Mouse (Mus musculus) limb, embryonic 12.5 days (tissue): ENCODE measurements at regions not wholly inside any gene's neighbourhood (a gene's known extent, or its start where the extent isn't known, plus 50 kb on each side); places are given as distances from the start of the nearest gene placed in this dataset.

Experiments
- ATAC-seq: fragments of 200-750 bp; cut with Nextera tagmentation; 2 replicates; pipeline ENCODE4 v1.8.0; 2017; ENCODE audit warnings: low read depth, moderate TSS enrichment; ENCODE audit not compliant: insufficient number of reproducible peaks, insufficient read depth, low FRiP score, low TSS enrichment
- H3K27ac ChIP-seq: fragments of 300-500 bp; sonication (generic); 2 replicates; pipeline ENCODE4 v1.5.1; 2016; ENCODE audit warnings: mild to moderate bottlenecking, moderate library complexity
- H3K27me3 ChIP-seq: fragments of 300-500 bp; sonication (generic); 2 replicates; pipeline ENCODE4 v1.6.1; 2016; ENCODE audit warnings: mild to moderate bottlenecking, moderate library complexity
- H3K36me3 ChIP-seq: fragments of 300-500 bp; sonication (generic); 2 replicates; pipeline ENCODE4 v1.6.1; 2016; ENCODE audit warnings: mild to moderate bottlenecking, moderate library complexity
- H3K4me1 ChIP-seq: fragments of 300-500 bp; sonication (generic); replicated peaks from 2 replicates; pipeline ENCODE4 v1.6.1; 2016
- H3K4me2 ChIP-seq: fragments of 300-500 bp; sonication (generic); 2 replicates; pipeline ENCODE4 v1.6.1; 2016; ENCODE audit warnings: mild to moderate bottlenecking, moderate library complexity
- H3K4me3 ChIP-seq: fragments of 300-500 bp; sonication (generic); replicated peaks from 2 replicates; pipeline ENCODE4 v1.5.1; 2016; ENCODE audit warnings: mild to moderate bottlenecking
- H3K9ac ChIP-seq: fragments of 300-500 bp; sonication (generic); replicated peaks from 2 replicates; pipeline ENCODE4 v1.6.1; 2016; ENCODE audit warnings: mild to moderate bottlenecking, moderate library complexity
- H3K9me3 ChIP-seq: fragments of 300-500 bp; sonication (generic); 2 replicates; pipeline ENCODE4 v1.6.1; 2016; ENCODE audit warnings: mild to moderate bottlenecking, moderate library complexity
- WGBS: fragments of 180-500 bp; shearing (Covaris S2); methylation state at CpG from one replicate; pipeline ENCODE4 v1.1.7; 2016; 5-methylcytosine and 5-hydroxymethylcytosine counted together

- Histone ChIP-seq H3K4me3 (no peak overlapping the region), H3K9me3 (no peaks in the 10 kb centered on the region), H3K4me1 (peaks cover 63% of the 10 kb centered on the region), H3K9ac (no peak overlapping the region), H3K4me2 (no peak overlapping the region), H3K36me3 (no peaks in the 10 kb centered on the region), H3K27me3 (no peaks in the 10 kb centered on the region), H3K27ac (peak overlapping the region; percentile 72)
- no peak for ATAC-seq
- 41% methylated on average over 8 of the region's 8 CpGs for WGBS
Observed at GRCm38 (mm10) chr14:25068430-25068829, 390.6 kb upstream of the Zmiz1 start.

GRCm38 (mm10) chr14:25073143-25073542, 385.8 kb upstream of the Zmiz1 start:
- H3K27ac ChIP-seq: no peak overlapping the region
- WGBS: 67% methylated on average over 5 of the region's 5 CpGs
- no peaks in the 10 kb centered on the region for H3K27me3 ChIP-seq
- no peak overlapping the region for H3K4me3 ChIP-seq
- no peaks in the 10 kb centered on the region for H3K36me3 ChIP-seq
- H3K9me3 ChIP-seq: no peaks in the 10 kb centered on the region
- no peak overlapping the region for H3K4me2 ChIP-seq
- peaks cover 24% of the 10 kb centered on the region for H3K4me1 ChIP-seq
- no peak for ATAC-seq
- no peak overlapping the region for H3K9ac ChIP-seq

- WGBS: 91% methylated on average over 9 of the region's 9 CpGs
- ATAC-seq: no peak
- no peak overlapping the region for H3K4me3 ChIP-seq
Observed at GRCm38 (mm10) chr14:25074022-25074800, 384.8 kb upstream of the Zmiz1 start.

GRCm38 (mm10) chr14:25074891-25075290, 384.1 kb upstream of the Zmiz1 start:
- Histone ChIP-seq H3K4me3 (no peak overlapping the region), H3K9me3 (no peaks in the 10 kb centered on the region), H3K36me3 (no peaks in the 10 kb centered on the region), H3K9ac (no peak overlapping the region), H3K4me1 (peaks cover 10% of the 10 kb centered on the region), H3K27ac (no peak overlapping the region), H3K4me2 (no peak overlapping the region), H3K27me3 (no peaks in the 10 kb centered on the region)
- WGBS: 89% methylated on average over 5 of the region's 5 CpGs
- no peak for ATAC-seq

More at GRCm38 (mm10) chr14:25074022-25074800, 384.8 kb upstream of the Zmiz1 start:
- no peaks in the 10 kb centered on the region for H3K36me3 ChIP-seq
- H3K4me2 ChIP-seq: no peak overlapping the region
- no peaks in the 10 kb centered on the region for H3K27me3 ChIP-seq
- H3K9ac ChIP-seq: no peak overlapping the region
- no peaks in the 10 kb centered on the region for H3K9me3 ChIP-seq
- H3K4me1 ChIP-seq: peaks cover 14% of the 10 kb centered on the region
- no peak overlapping the region for H3K27ac ChIP-seq

- no peak for ATAC-seq
- H3K36me3 ChIP-seq: no peaks in the 10 kb centered on the region
- no peak overlapping the region for H3K4me3 ChIP-seq
Observed at GRCm38 (mm10) chr14:25080431-25080830, 378.6 kb upstream of the Zmiz1 start.

GRCm38 (mm10) chr14:25083847-25084246, 375.1 kb upstream of the Zmiz1 start:
- no peaks in the 10 kb centered on the region for H3K27me3 ChIP-seq
- no peak for ATAC-seq
- H3K36me3 ChIP-seq: no peaks in the 10 kb centered on the region
- no peak overlapping the region for H3K27ac ChIP-seq
- 80% methylated on average over 4 of the region's 4 CpGs for WGBS
- H3K4me2 ChIP-seq: no peak overlapping the region
- H3K9ac ChIP-seq: no peak overlapping the region
- no peak overlapping the region for H3K4me3 ChIP-seq
- no peaks in the 10 kb centered on the region for H3K4me1 ChIP-seq
- peaks cover 7% of the 10 kb centered on the region for H3K9me3 ChIP-seq

More at GRCm38 (mm10) chr14:25080431-25080830, 378.6 kb upstream of the Zmiz1 start:
- H3K4me1 ChIP-seq: 0 out of 2 replicates have a peak, but pooled peaks cover 4% of the 10 kb centered on the region
- no peak overlapping the region for H3K9ac ChIP-seq
- H3K27me3 ChIP-seq: no peaks in the 10 kb centered on the region
- peaks cover 7% of the 10 kb centered on the region for H3K9me3 ChIP-seq
- no peak overlapping the region for H3K27ac ChIP-seq
- no peak overlapping the region for H3K4me2 ChIP-seq
- 87% methylated on average over 3 of the region's 3 CpGs for WGBS

GRCm38 (mm10) chr14:25096786-25097185, 362.2 kb upstream of the Zmiz1 start:
- 85% methylated on average over 3 of the region's 3 CpGs for WGBS
- Histone ChIP-seq H3K36me3 (no peaks in the 10 kb centered on the region), H3K9ac (no peak overlapping the region), H3K27me3 (no peaks in the 10 kb centered on the region), H3K4me3 (no peak overlapping the region), H3K27ac (no peak overlapping the region), H3K4me2 (no peak overlapping the region), H3K9me3 (peaks cover 8% of the 10 kb centered on the region), H3K4me1 (no peaks in the 10 kb centered on the region)
- no peak for ATAC-seq

GRCm38 (mm10) chr14:25105391-25105790, 353.6 kb upstream of the Zmiz1 start:
- Histone ChIP-seq H3K4me1 (peaks cover 40% of the 10 kb centered on the region), H3K27me3 (no peaks in the 10 kb centered on the region), H3K4me3 (no peak overlapping the region), H3K4me2 (no peak overlapping the region), H3K9me3 (no peaks in the 10 kb centered on the region), H3K9ac (no peak overlapping the region), H3K36me3 (no peaks in the 10 kb centered on the region), H3K27ac (peak overlapping the region; percentile 91)
- WGBS: 30% methylated on average over 10 of the region's 10 CpGs
- peak; percentile 54; the same call in 1 of the 2 replicates for ATAC-seq

- Histone ChIP-seq H3K4me2 (no peak overlapping the region), H3K27ac (peak overlapping the region; percentile 91; the same call in 1 of the 2 replicates), H3K4me3 (no peak overlapping the region), H3K9ac (no peak overlapping the region), H3K27me3 (no peaks in the 10 kb centered on the region), H3K9me3 (no peaks in the 10 kb centered on the region), H3K4me1 (peaks cover 45% of the 10 kb centered on the region), H3K36me3 (no peaks in the 10 kb centered on the region)
- no peak for ATAC-seq
- 95% methylated on average over 2 of the region's 2 CpGs for WGBS
Observed at GRCm38 (mm10) chr14:25106451-25106850, 352.5 kb upstream of the Zmiz1 start.

GRCm38 (mm10) chr14:25108101-25108652, 350.8 kb upstream of the Zmiz1 start:
- 24% methylated on average over 17 of the region's 17 CpGs for WGBS
- Histone ChIP-seq H3K9ac (no peak overlapping the region), H3K4me1 (peaks cover 53% of the 10 kb centered on the region), H3K27me3 (no peaks in the 10 kb centered on the region), H3K9me3 (no peaks in the 10 kb centered on the region), H3K27ac (peak overlapping the region; percentile 86), H3K4me2 (peak overlapping the region; percentile 23), H3K36me3 (no peaks in the 10 kb centered on the region), H3K4me3 (no peak overlapping the region)
- no peak for ATAC-seq

- H3K9ac ChIP-seq: no peak overlapping the region
- peaks cover 54% of the 10 kb centered on the region for H3K4me1 ChIP-seq
- H3K9me3 ChIP-seq: no peaks in the 10 kb centered on the region
- 3% methylated on average over 8 of the region's 8 CpGs for WGBS
- H3K27ac ChIP-seq: peak overlapping the region; percentile 86
- no peaks in the 10 kb centered on the region for H3K36me3 ChIP-seq
- H3K4me3 ChIP-seq: no peak overlapping the region
- H3K27me3 ChIP-seq: no peaks in the 10 kb centered on the region
- ATAC-seq: peak; percentile 38; the same call in 1 of the 2 replicates
- H3K4me2 ChIP-seq: peak overlapping the region; percentile 23
Observed at GRCm38 (mm10) chr14:25108701-25109290, 350.2 kb upstream of the Zmiz1 start.
